Mouse (Mus musculus): Measurements from ENCODE around the gene Sh3kbp1.

DNA sequence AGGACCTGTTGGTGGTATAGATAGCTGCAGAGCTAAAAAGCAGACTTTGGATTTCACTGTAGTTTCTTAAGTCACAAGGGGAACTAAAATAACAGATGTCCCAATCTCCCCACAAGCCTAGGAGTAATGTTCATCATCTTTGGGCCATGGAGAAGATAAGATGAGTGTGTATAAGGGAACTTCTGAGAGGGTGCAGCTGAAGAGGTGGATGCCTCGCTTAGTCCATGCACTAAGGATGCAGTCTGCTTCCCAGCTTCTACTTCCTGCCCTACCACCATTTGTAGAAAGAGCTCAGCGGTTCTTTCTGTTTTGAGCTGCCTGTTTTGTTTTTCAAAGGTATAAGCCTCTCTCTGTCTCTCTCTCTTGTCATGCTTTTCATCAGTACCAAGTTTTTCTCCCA, 69.5 kb downstream of the Sh3kbp1 start:
- TF ChIP-seq POLR2A (IDR thresholded peaks at IDR 0.05; ENCODE audit: low read depth, low read length) (no peak), CTCF (IDR thresholded peaks at IDR 0.05; ENCODE audit: extremely low read depth, insufficient read depth, insufficient read length, insufficient replicate concordance) (no peak)

Measured in spleen, adult 2 months (tissue).